Comparison of ENCODE assay signal across 8 mouse cellular contexts in genomic region chr15:27325847-27326548, GRCm38 (mm10).
DNase-seq lines count a peak whose midpoint lies in the region; ATAC-seq and TF ChIP-seq lines count a peak whose summit lies in the region.

No protein-coding gene starts in this region.

- H3K4me2 ChIP-seq in heart, embryonic 12.5 days, result no peak overlapping the region
- H3K4me2 ChIP-seq in kidney, postnatal 0 days (ENCODE audit: low read length), result no peak overlapping the region
- no peak overlapping the region for H3K4me2 ChIP-seq in liver, embryonic 11.5 days
- no peak overlapping the region for H3K4me2 ChIP-seq in stomach, embryonic 16.5 days (ENCODE audit: low read depth, low read length)

- no peaks in the 10 kb centered on the region for H3K36me3 ChIP-seq in heart, embryonic 12.5 days
- no peaks in the 10 kb centered on the region for H3K36me3 ChIP-seq in kidney, postnatal 0 days (ENCODE audit: insufficient read depth, low read length)
- H3K36me3 ChIP-seq in liver, embryonic 11.5 days (ENCODE audit: control insufficient read depth, insufficient read depth, low read length), result no peaks in the 10 kb centered on the region
- H3K36me3 ChIP-seq in stomach, embryonic 16.5 days (ENCODE audit: control insufficient read depth, insufficient read depth, low read length), result no peaks in the 10 kb centered on the region

- 24% methylated on average over 15 of the region's 15 CpGs for WGBS in heart, embryonic 12.5 days
- WGBS in kidney, postnatal 0 days, result 26% methylated on average over 15 of the region's 15 CpGs
- 33% methylated on average over 15 of the region's 15 CpGs for WGBS in liver, embryonic 11.5 days
- WGBS in stomach, embryonic 16.5 days, result 26% methylated on average over 15 of the region's 15 CpGs

- no peak for TF ChIP-seq POLR2A in bone marrow macrophage, adult 2 months (IDR thresholded peaks at IDR 0.05; ENCODE audit: borderline replicate concordance, low read depth, low read length)
- TF ChIP-seq POLR2A in embryonic fibroblast, embryonic 13.5 days (IDR thresholded peaks at IDR 0.05; ENCODE audit: low read depth, low read length), result no peak

- H3K9me3 ChIP-seq in heart, embryonic 12.5 days (replicated peaks), result no peaks in the 10 kb centered on the region
- no peaks in the 10 kb centered on the region for H3K9me3 ChIP-seq in kidney, postnatal 0 days (replicated peaks; ENCODE audit: low read length)
- no peaks in the 10 kb centered on the region for H3K9me3 ChIP-seq in liver, embryonic 11.5 days (ENCODE audit: control insufficient read depth, low read length)
- no peaks in the 10 kb centered on the region for H3K9me3 ChIP-seq in stomach, embryonic 16.5 days (replicated peaks; ENCODE audit: control insufficient read depth, low read length)

- TF ChIP-seq CTCF in bone marrow macrophage, adult 2 months (IDR thresholded peaks at IDR 0.05; ENCODE audit: low read depth, low read length), result peak; percentile 77
- peak; percentile 58; the same call in 1 of the 2 replicates for TF ChIP-seq CTCF in embryonic fibroblast, embryonic 13.5 days (IDR thresholded peaks at IDR 0.05; ENCODE audit: borderline replicate concordance, insufficient read depth, low read length)
- peak; percentile 95 for TF ChIP-seq CTCF in kidney, postnatal 0 days (IDR thresholded peaks at IDR 0.05; ENCODE audit: low read depth)

- H3K27ac ChIP-seq in bone marrow macrophage, adult 2 months (ENCODE audit: insufficient read depth, low read depth, low read length), result no peak overlapping the region
- H3K27ac ChIP-seq in embryonic fibroblast, embryonic 13.5 days (ENCODE audit: insufficient read depth, low read length), result no peak overlapping the region
- H3K27ac ChIP-seq in heart, embryonic 12.5 days (ENCODE audit: poor library complexity, severe bottlenecking), result no peak overlapping the region
- H3K27ac ChIP-seq in kidney, postnatal 0 days, result no peak overlapping the region
- H3K27ac ChIP-seq in liver, embryonic 11.5 days (ENCODE audit: low read depth, low read length), result no peak overlapping the region
- H3K27ac ChIP-seq in stomach, embryonic 16.5 days (ENCODE audit: low read length), result no peak overlapping the region

- 0 out of 2 replicates have a peak, but pooled peaks cover 3% of the 10 kb centered on the region for H3K27me3 ChIP-seq in heart, embryonic 12.5 days (replicated peaks)
- H3K27me3 ChIP-seq in kidney, postnatal 0 days (ENCODE audit: insufficient read depth, low read length), result no peaks in the 10 kb centered on the region
- H3K27me3 ChIP-seq in liver, embryonic 11.5 days (replicated peaks; ENCODE audit: control insufficient read depth, insufficient read depth, low read length), result no peaks in the 10 kb centered on the region; the same call in 1 of the 2 replicates
- no peaks in the 10 kb centered on the region for H3K27me3 ChIP-seq in stomach, embryonic 16.5 days (ENCODE audit: control insufficient read depth, insufficient read depth, low read length)

- no peak overlapping the region for H3K4me3 ChIP-seq in bone marrow macrophage, adult 2 months (ENCODE audit: insufficient read depth, low read length)
- H3K4me3 ChIP-seq in embryonic fibroblast, embryonic 13.5 days (ENCODE audit: insufficient read depth, low read length), result no peak overlapping the region
- H3K4me3 ChIP-seq in heart, embryonic 12.5 days, result no peak overlapping the region
- no peak overlapping the region for H3K4me3 ChIP-seq in kidney, postnatal 0 days (replicated peaks; ENCODE audit: low read depth, low read length)
- H3K4me3 ChIP-seq in liver, embryonic 11.5 days (ENCODE audit: low read depth, low read length), result no peak overlapping the region
- H3K4me3 ChIP-seq in stomach, embryonic 16.5 days (replicated peaks; ENCODE audit: low read length), result no peak overlapping the region

- no peak overlapping the region for H3K9ac ChIP-seq in heart, embryonic 12.5 days
- no peak overlapping the region for H3K9ac ChIP-seq in kidney, postnatal 0 days (ENCODE audit: low read depth, low read length)
- no peak overlapping the region for H3K9ac ChIP-seq in liver, embryonic 11.5 days (ENCODE audit: low read depth, low read length)
- H3K9ac ChIP-seq in stomach, embryonic 16.5 days (ENCODE audit: low read length), result no peak overlapping the region

- no peaks in the 10 kb centered on the region; the same call in 1 of the 2 replicates for H3K4me1 ChIP-seq in bone marrow macrophage, adult 2 months (ENCODE audit: control insufficient read depth, insufficient read depth, low read length)
- no peaks in the 10 kb centered on the region for H3K4me1 ChIP-seq in embryonic fibroblast, embryonic 13.5 days (ENCODE audit: control insufficient read depth, insufficient read depth, low read length)
- H3K4me1 ChIP-seq in heart, embryonic 12.5 days (replicated peaks), result peaks cover 4% of the 10 kb centered on the region; the same call in 1 of the 2 replicates
- H3K4me1 ChIP-seq in kidney, postnatal 0 days (replicated peaks; ENCODE audit: insufficient read depth, low read length), result no peaks in the 10 kb centered on the region
- no peaks in the 10 kb centered on the region for H3K4me1 ChIP-seq in liver, embryonic 11.5 days (replicated peaks; ENCODE audit: control insufficient read depth, insufficient read depth, low read length)
- H3K4me1 ChIP-seq in stomach, embryonic 16.5 days (ENCODE audit: control insufficient read depth, insufficient read depth, low read length), result no peaks in the 10 kb centered on the region

- DNase-seq in CD4-positive, CD25-positive, alpha-beta regulatory T cell, adult 2 months (ENCODE audit: low read depth, low spot score), result peak; percentile 79
- DNase-seq in kidney, postnatal 0 days (ENCODE audit: low spot score), result peak; percentile 86
- peak; percentile 39 for DNase-seq in liver, embryonic 11.5 days (ENCODE audit: low spot score)
- peak; percentile 23 to 59 for DNase-seq in natural killer cell, adult 2 months (ENCODE audit: low spot score in 2 of 2)

- peak; percentile 29; the same call in 1 of the 2 replicates for ATAC-seq in heart, embryonic 12.5 days (ENCODE audit: insufficient number of reproducible peaks, low FRiP score)
- peak; percentile 80 for ATAC-seq in kidney, postnatal 0 days (replicated peaks; ENCODE audit: low FRiP score, low read depth)
- peak; percentile 66 for ATAC-seq in liver, embryonic 11.5 days (replicated peaks; ENCODE audit: low FRiP score)
- peak; percentile 73; the same call in 1 of the 2 replicates for ATAC-seq in stomach, embryonic 16.5 days (ENCODE audit: insufficient read depth, low FRiP score)

Comparison
In these comparisons a context has a peak if more than half of its experiments do, and no peak if none do; other contexts are left out.
1. ATAC-seq: peak in every context shown above with its lines; median percentile 80 in kidney, postnatal 0 days; 73 in stomach, embryonic 16.5 days; 66 in liver, embryonic 11.5 days; 29 in heart, embryonic 12.5 days.